In genomic region chr7:80346173-80346572, GRCm38 (mm10) we compare ENCODE assay signal across 25 mouse cellular contexts.
"Had no signal": no experiment of that assay in that cellular context is flagged by ENCODE, and none has a peak within 500 bp of the region (broad histone marks: within the 10 kb centered on the region; RNA-seq: fewer than 3 reads in every experiment).

No protein-coding gene starts in this region.

- H3K9ac ChIP-seq: embryonic facial prominence, embryonic 12.5 days; embryonic facial prominence, embryonic 13.5 days; embryonic facial prominence, embryonic 15.5 days; forebrain, embryonic 12.5 days; forebrain, embryonic 13.5 days; forebrain, embryonic 15.5 days; forebrain, postnatal 0 days had no signal

- H3K4me2 ChIP-seq: embryonic facial prominence, embryonic 12.5 days; embryonic facial prominence, embryonic 13.5 days; embryonic facial prominence, embryonic 15.5 days; forebrain, embryonic 12.5 days; forebrain, embryonic 13.5 days; forebrain, embryonic 15.5 days had no signal

- H3K27me3 ChIP-seq: embryonic facial prominence, embryonic 12.5 days; embryonic facial prominence, embryonic 13.5 days; embryonic facial prominence, embryonic 15.5 days; forebrain, embryonic 12.5 days; forebrain, embryonic 13.5 days; forebrain, embryonic 15.5 days had no signal

- H3K27ac ChIP-seq: embryonic facial prominence, embryonic 10.5 days; embryonic facial prominence, embryonic 12.5 days; embryonic facial prominence, embryonic 13.5 days; embryonic facial prominence, embryonic 15.5 days; forebrain, embryonic 10.5 days; forebrain, embryonic 12.5 days; forebrain, embryonic 13.5 days; forebrain, embryonic 15.5 days; heart, adult 2 months; heart, embryonic 10.5 days had no signal

- DNase-seq: cerebellum, adult 2 months; cerebellum, adult 8-10 months; cerebellum, postnatal 14 days; cerebellum, postnatal 25 days; cerebellum, postnatal 36 days; embryo, embryonic 11 days; forebrain, postnatal 0 days; gastrocnemius, postnatal 10 days; gastrocnemius, postnatal 14 days; gastrocnemius, postnatal 36 days; heart, adult 11 months; heart, adult 18-20 months; heart, adult 2 months had no signal

- H3K9me3 ChIP-seq: embryonic facial prominence, embryonic 10.5 days; embryonic facial prominence, embryonic 12.5 days; embryonic facial prominence, embryonic 15.5 days; forebrain, embryonic 12.5 days; forebrain, embryonic 13.5 days; forebrain, embryonic 15.5 days; heart, embryonic 10.5 days had no signal

- ATAC-seq: forebrain, embryonic 13.5 days; forebrain, embryonic 14.5 days; forebrain, embryonic 15.5 days; forebrain, embryonic 16.5 days; forebrain, postnatal 0 days had no signal

- H3K4me3 ChIP-seq: embryonic facial prominence, embryonic 10.5 days; embryonic facial prominence, embryonic 12.5 days; embryonic facial prominence, embryonic 13.5 days; embryonic facial prominence, embryonic 15.5 days; erythroblast, embryonic 14.5 days; forebrain, embryonic 10.5 days; forebrain, embryonic 12.5 days; forebrain, embryonic 13.5 days; forebrain, embryonic 15.5 days; heart, adult 2 months; heart, embryonic 10.5 days had no signal
